In genomic region chr3:108536517-108537260, GRCm38 (mm10) we compare ENCODE assay signal across 8 mouse cellular contexts. TPM values are rescaled to one million over a fixed set of nuclear protein-coding genes. Genes with fewer than 3 reads are reported as not detected.
DNase-seq lines count a peak whose midpoint lies in the region; ATAC-seq lines count a peak whose summit lies in the region.

Gene 5330417C22Rik, minus strand, starts transcription at chr3:108536536.

- no peaks in the 10 kb centered on the region for H3K9me3 ChIP-seq in heart, embryonic 15.5 days (replicated peaks)
- no peaks in the 10 kb centered on the region for H3K9me3 ChIP-seq in liver, embryonic 13.5 days (replicated peaks)

- WGBS in heart, embryonic 15.5 days = 2% methylated on average over 35 of the region's 35 CpGs
- WGBS in liver, embryonic 13.5 days (ENCODE audit: insufficient replicate concordance) = 2% methylated on average over 35 of the region's 35 CpGs

- peak within 1 kb of the TSS; percentile 82 for H3K4me2 ChIP-seq in heart, embryonic 15.5 days
- H3K4me2 ChIP-seq in liver, embryonic 13.5 days = peak within 1 kb of the TSS; percentile 41

- ATAC-seq in heart, embryonic 15.5 days (replicated peaks; ENCODE audit: insufficient number of reproducible peaks, insufficient read depth, low FRiP score, low read depth) = peak; percentile 50; the same call in 1 of the 2 replicates
- no peak; the same call in 1 of the 2 replicates for ATAC-seq in liver, embryonic 13.5 days (ENCODE audit: low read depth)

- H3K36me3 ChIP-seq in heart, embryonic 15.5 days = no peaks in the 10 kb centered on the region
- H3K36me3 ChIP-seq in liver, embryonic 13.5 days = no peaks in the 10 kb centered on the region

- peaks cover 27% of the 10 kb centered on the region for H3K4me1 ChIP-seq in heart, embryonic 15.5 days (replicated peaks)
- peaks cover 17% of the 10 kb centered on the region for H3K4me1 ChIP-seq in liver, embryonic 13.5 days (replicated peaks)

- no peak within 1 kb of the TSS for H3K27ac ChIP-seq in heart, embryonic 15.5 days
- H3K27ac ChIP-seq in liver, embryonic 13.5 days = no peak within 1 kb of the TSS

- peaks cover 17% of the 10 kb centered on the region for H3K27me3 ChIP-seq in heart, embryonic 15.5 days
- peaks cover 37% of the 10 kb centered on the region for H3K27me3 ChIP-seq in liver, embryonic 13.5 days

- H3K4me3 ChIP-seq in heart, embryonic 15.5 days = peak within 1 kb of the TSS; percentile 46
- peak within 1 kb of the TSS; percentile 31 for H3K4me3 ChIP-seq in liver, embryonic 13.5 days (replicated peaks)

- 0 out of 2 replicates have a peak within 1 kb of the TSS, but pooled peaks have one; percentile 3 for H3K9ac ChIP-seq in heart, embryonic 15.5 days
- no peak within 1 kb of the TSS for H3K9ac ChIP-seq in liver, embryonic 13.5 days

- peak; percentile 12 for DNase-seq in 3134 (ENCODE audit: extremely low read depth, insufficient read length, low spot score)
- DNase-seq in T-cell, adult 2 months (ENCODE audit: low spot score) = peak; percentile 86
- peak; percentile 53 for DNase-seq in embryo, embryonic 10.5 days (ENCODE audit: low spot score)
- peak; percentile 7 to 63 for DNase-seq in kidney, postnatal 25 days
- no peak for DNase-seq in liver, embryonic 13.5 days
- DNase-seq in natural killer cell, adult 2 months (ENCODE audit: low spot score in 2 of 2) = peak; percentile 36 to 67
- peak; percentile 28 to 61 for DNase-seq in thymus, adult 18-20 months

RNA-seq across cellular contexts. Expression of gene 5330417C22Rik, which starts in this region (rescaled TPM):
- polyA plus RNA-seq in heart, embryonic 15.5 days (2015; fragmentation: Nextera tagmentation; extraction: Ambion mirVana) = 1.0 and 1.7 TPM in 2 replicates
- polyA plus RNA-seq in liver, embryonic 13.5 days (2015; fragmentation: Nextera tagmentation; extraction: Ambion mirVana) = 0.09 and 0.10 TPM in 2 replicates
